Mouse (Mus musculus) ovary, adult 2 months (tissue): ENCODE data around the gene Frmd5. TPM values are rescaled to one million over a fixed set of nuclear protein-coding genes. Genes with fewer than 3 reads are reported as not detected.

Experiments
- polyA plus RNA-seq: library from polyadenylated mRNA; depleted of rRNA; stranded (reverse); fragments of >200 nt; gene quantifications from 2 replicates; pipeline ENCODE4 v1.2.3, GENCODE M21; 2012; rRNA removed

Gene Frmd5
- polyA plus RNA-seq = 122 and 129 TPM in 2 replicates

GRCm38 (mm10) chr2:121806959-121807653, at the start of gene Frmd5:
TSS of gene Frmd5 (minus strand) at chr2:121807087.

GRCm38 (mm10) chr2:121505942-121506882, 300.7 kb downstream of the Frmd5 start, which contains the start of the genes Mfap1a and Wdr76:
TSS of gene Mfap1a (minus strand) at chr2:121506665.
TSS of gene Wdr76 (plus strand) at chr2:121506723.

Other genes starting within 250 kb of the Frmd5 start
- gene Casc4, start 59.9 kb upstream of the Frmd5 start, polyA plus RNA-seq = 31.9 and 44.9 TPM in 2 replicates
- 4.5 and 5.6 TPM in 2 replicates for gene Ctdspl2, start 148.9 kb upstream of the Frmd5 start, polyA plus RNA-seq
- gene Mageb3, start 149.0 kb upstream of the Frmd5 start, polyA plus RNA-seq = not detected in 2 replicates
- gene Eif3j1, start 221.5 kb upstream of the Frmd5 start, polyA plus RNA-seq = 5.6 and 7.1 TPM in 2 replicates